Mouse (Mus musculus) ZHBTc4 (cell line): ENCODE results near the gene Gpam.

Experiments used
- DNase-seq: peaks from one replicate; pipeline ENCODE4 v3.0.0-alpha.2; 2011; ENCODE audit warnings: low read depth, low spot score

Gene Gpam

GRCm38 (mm10) chr19:55061951-55062350 lies 65.1 kb downstream of the Gpam start:
- DNase-seq = peak; percentile 71

- no peak for DNase-seq
These were observed 65.6 kb downstream of the Gpam start for GRCm38 (mm10) chr19:55061447-55061901.

DNA sequence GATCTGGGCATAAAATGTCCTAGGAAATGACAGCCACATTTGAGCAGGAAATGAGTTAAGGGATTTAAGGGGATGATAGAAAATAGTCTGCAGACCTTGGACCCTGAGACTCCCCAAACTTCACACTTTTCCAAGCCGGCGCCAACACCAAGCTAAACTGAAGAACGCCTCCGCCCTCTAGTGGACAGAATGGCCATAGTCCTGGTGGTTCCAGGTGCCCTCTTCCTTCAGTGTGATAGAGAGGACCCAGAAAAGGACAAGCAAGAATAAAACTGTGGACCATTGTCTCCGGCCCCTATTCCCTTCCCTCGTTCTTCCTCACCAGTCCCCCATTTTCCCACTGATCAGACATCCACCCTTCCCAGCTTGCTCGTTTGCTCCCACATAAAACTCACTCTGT lies 66.1 kb downstream of the Gpam start:
- DNase-seq = peak; percentile 71

DNA sequence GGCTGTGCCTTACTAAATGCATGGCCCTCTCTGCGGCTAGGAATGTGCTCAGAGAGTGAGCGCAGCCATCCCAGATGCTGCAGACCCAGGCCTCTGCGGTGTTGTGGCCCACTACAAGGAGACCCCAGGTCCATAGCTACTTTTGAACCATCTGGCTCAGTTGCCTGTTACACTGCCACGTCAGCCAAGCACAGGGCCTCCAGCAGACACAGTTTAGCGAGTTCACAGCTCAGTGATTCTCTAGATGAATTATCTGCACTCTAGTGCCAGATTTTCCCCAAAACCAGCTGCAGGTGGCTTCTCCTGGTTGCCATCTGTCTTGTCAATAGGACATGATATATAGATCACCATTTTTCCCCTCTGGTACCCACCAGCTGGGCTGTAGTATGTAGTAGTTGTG lies 69.6 kb downstream of the Gpam start:
- peak; percentile 8 for DNase-seq

DNA sequence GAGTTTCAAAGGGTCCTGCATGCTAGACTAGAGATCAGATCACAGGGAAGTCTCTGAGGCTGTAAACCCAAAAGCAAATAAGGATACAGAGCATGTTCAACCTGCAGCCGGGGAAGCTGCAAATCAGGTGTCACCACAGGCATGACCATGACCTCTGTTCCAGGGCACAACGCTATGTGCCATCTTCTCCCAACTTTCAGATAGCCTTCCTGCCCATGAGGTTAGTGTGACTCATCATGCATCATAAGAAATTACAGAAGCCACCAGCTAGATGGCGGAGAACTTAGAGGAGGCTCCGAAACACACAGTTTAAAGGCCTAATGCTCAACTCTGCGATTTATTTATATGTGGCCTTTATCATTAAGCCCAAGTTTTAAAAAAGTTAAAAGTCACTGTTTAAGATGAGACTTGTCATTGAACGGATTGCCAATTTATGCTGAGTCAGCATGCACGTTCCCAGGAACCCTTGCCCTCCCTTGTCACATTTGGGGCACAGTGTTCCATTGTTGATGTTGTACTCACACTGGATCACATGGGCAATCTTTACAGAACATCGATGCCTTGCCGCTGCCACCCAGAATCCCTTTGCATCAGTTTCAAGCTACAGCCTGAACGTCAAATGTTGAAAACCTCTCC lies 71.3 kb downstream of the Gpam start:
- no peak for DNase-seq

DNA sequence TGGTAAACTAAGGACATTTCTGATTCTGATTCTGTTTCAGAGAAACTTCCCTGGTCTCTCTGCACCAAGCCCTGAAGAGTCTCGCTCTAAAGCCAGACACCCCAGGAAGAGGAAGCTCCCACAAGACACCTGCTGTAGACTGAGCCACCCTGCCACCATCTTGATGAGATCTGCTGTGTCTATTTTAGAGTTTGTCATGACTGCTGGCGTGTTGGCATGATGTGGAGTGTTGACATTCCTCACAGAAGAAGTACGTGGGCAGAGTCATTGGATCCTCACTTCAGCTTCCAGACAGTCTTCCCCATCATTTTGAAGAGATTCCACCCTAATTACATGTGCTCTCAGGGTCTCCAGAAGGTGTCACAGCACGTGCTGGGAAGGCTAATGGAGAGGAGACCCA lies 73.9 kb downstream of the Gpam start:
- no peak for DNase-seq

GRCm38 (mm10) chr19:55037406-55037805 lies 89.6 kb downstream of the Gpam start:
- DNase-seq = no peak

GRCm38 (mm10) chr19:55018872-55019271 lies 108.2 kb downstream of the Gpam start:
- DNase-seq = no peak
